Mouse (Mus musculus): Measurements from ENCODE around the gene Spata31d1d. TPM values are rescaled to one million over a fixed set of nuclear protein-coding genes. Genes with fewer than 3 reads are reported as not detected.
"Not testable (repeated sequence)": the region's sequence is repeated elsewhere in the genome, so short reads cannot be mapped to it uniquely, and the experiment has no call there.

Gene Spata31d1d
- polyA plus RNA-seq, 1 experiment from 2014 or later = not detected

- WGBS = 37% methylated on average over 29 of the region's 29 CpGs
- Histone ChIP-seq H3K9me3 (no peaks in the 10 kb centered on the region), H3K4me2 (replicated peaks) (peak overlapping the region; percentile 39), H3K36me3 (no peaks in the 10 kb centered on the region), H3K4me1 (replicated peaks) (peaks cover 8% of the 10 kb centered on the region), H3K27me3 (peaks cover 9% of the 10 kb centered on the region), H3K4me3 (replicated peaks) (no peak overlapping the region), H3K27ac (no peak overlapping the region), H3K9ac (replicated peaks) (peak overlapping the region; percentile 19; the same call in 1 of the 2 replicates)
- no peak for ATAC-seq
Measured at GRCm38 (mm10) chr13:59726139-59726867, 5.2 kb downstream of the Spata31d1d start.

DNA sequence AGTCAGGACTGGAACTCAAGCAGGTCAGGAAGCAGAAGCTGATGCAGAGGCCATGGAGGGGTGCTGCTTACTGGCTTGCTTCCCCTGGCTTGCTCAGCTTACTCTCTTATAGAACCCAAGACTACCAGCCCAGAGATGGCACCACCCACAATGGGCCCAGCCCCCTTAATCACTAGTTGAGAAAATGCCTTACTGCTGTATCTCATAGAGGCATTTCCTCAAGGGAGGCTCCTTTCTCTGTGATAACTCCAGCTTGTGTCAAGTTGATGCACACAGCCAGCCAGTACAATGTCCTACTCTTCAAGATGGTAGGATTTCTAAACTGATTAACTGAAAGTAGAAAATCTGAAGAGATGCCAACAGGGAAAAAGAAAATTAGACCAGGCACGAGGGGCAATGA, 9.5 kb downstream of the Spata31d1d start:
- WGBS = 85% methylated on average over 1 of the region's 1 CpGs
- H3K4me2 ChIP-seq (replicated peaks); ATAC-seq; H3K27ac ChIP-seq; H3K9ac ChIP-seq (replicated peaks); H3K27me3 ChIP-seq; H3K36me3 ChIP-seq; H3K4me3 ChIP-seq (replicated peaks); H3K9me3 ChIP-seq: not testable (repeated sequence)
- peaks cover 13% of the 10 kb centered on the region for H3K4me1 ChIP-seq (replicated peaks)

- H3K27me3 ChIP-seq = 0 out of 2 replicates have a peak, but pooled peaks cover under 1% of the 10 kb centered on the region
- 87% methylated on average over 1 of the region's 1 CpGs for WGBS
- H3K27ac ChIP-seq = no peak overlapping the region
- no peak overlapping the region for H3K9ac ChIP-seq (replicated peaks)
- no peaks in the 10 kb centered on the region for H3K36me3 ChIP-seq
- H3K4me2 ChIP-seq (replicated peaks) = no peak overlapping the region
- no peak overlapping the region for H3K4me3 ChIP-seq (replicated peaks)
- no peaks in the 10 kb centered on the region for H3K9me3 ChIP-seq
- no peak for ATAC-seq
- 0 out of 2 replicates have a peak, but pooled peaks cover 6% of the 10 kb centered on the region for H3K4me1 ChIP-seq (replicated peaks)
Measured at GRCm38 (mm10) chr13:59719475-59719874, 12.1 kb downstream of the Spata31d1d start.

- not testable (repeated sequence) for H3K36me3 ChIP-seq; H3K4me2 ChIP-seq (replicated peaks); H3K4me3 ChIP-seq (replicated peaks); H3K4me1 ChIP-seq (replicated peaks); H3K27me3 ChIP-seq; H3K27ac ChIP-seq; H3K9me3 ChIP-seq; H3K9ac ChIP-seq (replicated peaks); ATAC-seq
- WGBS = 48% methylated on average over 6 of the region's 6 CpGs
Measured at GRCm38 (mm10) chr13:59718857-59719440, 12.6 kb downstream of the Spata31d1d start.

DNA sequence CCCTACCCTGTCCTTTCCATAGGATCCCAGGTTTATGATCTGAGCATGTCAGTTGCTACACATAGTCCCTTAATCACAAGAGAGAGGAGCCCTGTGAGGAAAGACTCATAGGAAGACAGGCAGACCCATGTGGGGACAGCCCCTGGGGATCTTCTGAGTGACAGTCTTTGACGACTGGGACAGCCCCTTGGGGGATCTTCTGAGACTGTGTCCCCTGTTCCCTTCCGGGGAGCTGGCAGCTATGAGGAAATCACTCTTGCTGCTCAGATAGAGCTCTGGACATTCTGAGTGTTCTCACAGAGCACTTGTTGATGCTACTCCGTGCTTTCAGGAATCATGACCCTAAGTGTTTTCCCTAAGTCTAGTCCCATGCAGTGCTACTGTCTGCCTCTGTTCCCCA, 17.8 kb downstream of the Spata31d1d start:
- Histone ChIP-seq H3K27ac (no peak overlapping the region), H3K9ac (replicated peaks) (no peak overlapping the region), H3K4me1 (replicated peaks) (no peaks in the 10 kb centered on the region), H3K4me3 (replicated peaks) (no peak overlapping the region), H3K36me3 (no peaks in the 10 kb centered on the region), H3K9me3 (no peaks in the 10 kb centered on the region), H3K4me2 (replicated peaks) (no peak overlapping the region), H3K27me3 (0 out of 2 replicates have a peak, but pooled peaks cover 7% of the 10 kb centered on the region)
- no peak for ATAC-seq
- 34% methylated on average over 3 of the region's 3 CpGs for WGBS

DNA sequence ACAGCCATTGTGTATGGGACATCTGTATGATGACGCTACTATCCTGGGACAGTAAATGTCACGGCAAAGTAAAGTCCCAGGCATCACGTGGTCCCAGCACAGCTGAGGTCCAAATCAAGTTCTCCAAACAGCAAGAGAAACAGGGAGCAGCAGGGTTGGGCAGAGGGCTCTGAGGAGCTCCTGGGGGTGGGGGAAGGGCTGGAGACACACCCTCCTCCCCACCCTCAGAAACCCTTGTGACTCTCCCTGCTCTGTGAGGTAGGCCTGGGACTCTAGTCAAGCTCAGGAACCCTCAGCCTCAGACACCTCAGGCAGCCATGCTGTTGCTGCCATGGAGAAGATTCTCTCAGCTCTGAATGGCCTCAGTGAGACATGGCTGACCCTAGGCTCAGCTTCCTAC, 19.6 kb downstream of the Spata31d1d start, which contains the start of gene Spata31d1b:
Spata31d1b (plus strand) TSS at position 301 of the 400 bp plus-strand sequence.
- ATAC-seq; H3K9me3 ChIP-seq; H3K27me3 ChIP-seq; H3K36me3 ChIP-seq; H3K9ac ChIP-seq (replicated peaks); H3K27ac ChIP-seq; H3K4me1 ChIP-seq (replicated peaks); H3K4me2 ChIP-seq (replicated peaks); H3K4me3 ChIP-seq (replicated peaks): not testable (repeated sequence)
- 74% methylated on average over 3 of the region's 3 CpGs for WGBS

DNA sequence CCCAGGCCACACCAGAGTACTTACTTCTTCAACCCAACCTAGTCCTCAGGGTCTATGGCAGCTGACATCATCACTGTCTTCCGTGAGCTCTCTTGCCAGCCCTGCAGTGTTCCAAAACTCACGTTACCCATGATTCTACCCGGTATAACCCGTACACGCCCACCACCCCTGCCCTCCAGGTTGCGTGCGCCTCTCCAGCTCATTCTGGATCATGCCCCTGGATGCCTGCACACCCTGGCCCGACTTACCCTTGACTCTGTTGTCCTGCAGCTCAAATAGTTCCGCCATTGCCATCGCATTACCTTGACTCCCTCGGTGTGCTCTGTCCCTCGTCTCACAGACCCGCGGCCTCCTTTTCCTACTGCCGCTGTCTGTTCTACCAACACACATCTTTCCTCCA, 21.3 kb downstream of the Spata31d1d start, which contains the start of gene Spata31d1a:
Spata31d1a (minus strand) TSS at position 101 of the 400 bp plus-strand sequence.
- no peak within 1 kb of the TSS for H3K4me3 ChIP-seq (replicated peaks)

DNA sequence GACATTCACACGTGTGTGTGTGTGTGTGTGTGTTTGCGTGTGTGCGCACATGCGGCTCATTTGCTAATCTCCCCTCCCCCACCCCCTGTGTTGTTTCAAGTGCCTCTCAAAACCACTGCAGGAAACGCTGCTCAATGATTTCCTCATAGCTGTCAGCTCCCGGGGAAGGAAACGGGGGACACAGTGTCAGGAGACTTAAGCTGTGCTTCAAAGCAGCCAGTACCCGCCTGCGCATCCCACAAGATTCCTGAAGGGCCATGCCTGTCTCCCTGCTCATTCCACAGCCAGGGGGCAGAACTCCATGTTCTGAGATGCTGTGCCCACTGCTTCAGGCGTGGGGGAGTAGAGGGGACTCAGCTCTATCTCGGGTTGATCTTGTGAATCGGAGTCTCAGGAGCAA, 27.0 kb downstream of the Spata31d1d start:
- 53% methylated on average over 12 of the region's 12 CpGs for WGBS
- no peak overlapping the region for H3K9ac ChIP-seq (replicated peaks)
- H3K9me3 ChIP-seq = no peaks in the 10 kb centered on the region
- no peak overlapping the region for H3K27ac ChIP-seq
- H3K27me3 ChIP-seq = no peaks in the 10 kb centered on the region
- ATAC-seq = peak; percentile 53; the same call in 1 of the 2 replicates
- H3K4me1 ChIP-seq (replicated peaks) = peaks cover 7% of the 10 kb centered on the region; the same call in 1 of the 2 replicates
- no peaks in the 10 kb centered on the region for H3K36me3 ChIP-seq
- H3K4me2 ChIP-seq (replicated peaks) = 0 out of 2 replicates have a peak overlapping the region, but pooled peaks have one; percentile 1
- H3K4me3 ChIP-seq (replicated peaks) = no peak overlapping the region

More for the DNA sequence above, 21.3 kb downstream of the Spata31d1d start, which contains the start of gene Spata31d1a:
- no peak for ATAC-seq
- Histone ChIP-seq H3K36me3 (no peaks in the 10 kb centered on the region), H3K27me3 (0 out of 2 replicates have a peak, but pooled peaks cover 7% of the 10 kb centered on the region), H3K4me1 (replicated peaks) (no peaks in the 10 kb centered on the region), H3K9me3 (no peaks in the 10 kb centered on the region), H3K4me2 (replicated peaks) (no peak within 1 kb of the TSS), H3K27ac (no peak within 1 kb of the TSS), H3K9ac (replicated peaks) (no peak within 1 kb of the TSS)
- WGBS = 94% methylated on average over 15 of the region's 15 CpGs

DNA sequence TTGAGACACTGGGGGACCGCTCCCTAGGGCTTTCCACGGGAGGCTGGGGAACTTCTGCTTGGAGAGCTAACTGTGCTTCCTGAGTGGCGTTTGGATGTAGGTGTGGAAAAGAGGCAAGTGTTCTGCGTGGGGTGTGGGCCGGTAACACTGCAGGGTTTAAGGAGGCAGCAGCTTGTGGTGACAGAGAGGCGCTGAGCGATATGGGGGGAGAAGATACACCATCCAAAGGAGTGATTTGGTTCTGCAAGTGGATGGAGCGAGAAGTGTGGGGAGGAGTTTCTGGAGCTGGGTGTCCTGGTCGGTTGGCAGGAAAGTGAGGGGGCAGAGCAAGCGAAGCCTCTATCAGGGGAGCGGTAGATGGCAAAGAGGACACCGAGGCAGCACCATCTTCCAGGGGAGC, 28.0 kb downstream of the Spata31d1d start:
- peaks cover 7% of the 10 kb centered on the region; the same call in 1 of the 2 replicates for H3K4me1 ChIP-seq (replicated peaks)
- H3K4me2 ChIP-seq (replicated peaks) = no peak overlapping the region
- 89% methylated on average over 12 of the region's 12 CpGs for WGBS
- no peak overlapping the region for H3K9ac ChIP-seq (replicated peaks)
- no peak for ATAC-seq
- H3K4me3 ChIP-seq (replicated peaks) = no peak overlapping the region
- no peaks in the 10 kb centered on the region for H3K9me3 ChIP-seq
- no peaks in the 10 kb centered on the region for H3K27me3 ChIP-seq
- no peaks in the 10 kb centered on the region for H3K36me3 ChIP-seq
- no peak overlapping the region for H3K27ac ChIP-seq

- not testable (repeated sequence) for H3K4me1 ChIP-seq (replicated peaks); H3K27me3 ChIP-seq; H3K9me3 ChIP-seq; H3K9ac ChIP-seq (replicated peaks); H3K27ac ChIP-seq; H3K4me3 ChIP-seq (replicated peaks); H3K4me2 ChIP-seq (replicated peaks); H3K36me3 ChIP-seq; ATAC-seq
- 64% methylated on average over 1 of the region's 1 CpGs for WGBS
Measured at GRCm38 (mm10) chr13:59700137-59700536, 31.4 kb downstream of the Spata31d1d start.

DNA sequence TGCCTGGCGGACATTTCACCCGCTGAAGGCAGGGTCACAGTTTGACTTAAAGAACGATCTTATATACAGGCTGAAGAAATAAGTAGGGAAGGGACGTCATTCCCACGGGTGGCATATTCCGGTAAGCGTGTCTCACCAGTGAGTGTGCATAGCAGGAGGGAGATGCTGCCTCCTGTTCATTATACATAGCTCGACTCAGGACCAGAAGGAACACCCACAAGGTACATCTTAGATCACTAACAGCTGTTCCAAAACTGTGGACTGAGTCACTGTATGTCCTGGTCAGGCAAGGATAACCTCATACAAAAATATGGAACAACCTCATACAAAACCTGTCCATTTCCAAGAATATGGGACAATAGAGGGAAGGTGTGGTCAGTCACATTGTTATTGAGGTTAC, 32.4 kb downstream of the Spata31d1d start:
- H3K9me3 ChIP-seq = no peaks in the 10 kb centered on the region
- H3K36me3 ChIP-seq = no peaks in the 10 kb centered on the region
- no peaks in the 10 kb centered on the region for H3K27me3 ChIP-seq
- no peaks in the 10 kb centered on the region; the same call in 1 of the 2 replicates for H3K4me1 ChIP-seq (replicated peaks)
- no peak for ATAC-seq
- no peak overlapping the region for H3K4me2 ChIP-seq (replicated peaks)
- no peak overlapping the region for H3K4me3 ChIP-seq (replicated peaks)
- WGBS = 95% methylated on average over 8 of the region's 8 CpGs
- H3K27ac ChIP-seq = no peak overlapping the region
- no peak overlapping the region for H3K9ac ChIP-seq (replicated peaks)

- WGBS = 94% methylated on average over 7 of the region's 7 CpGs
Measured at GRCm38 (mm10) chr13:59695781-59696180, 35.8 kb downstream of the Spata31d1d start.

More at GRCm38 (mm10) chr13:59695781-59696180, 35.8 kb downstream of the Spata31d1d start:
- Histone ChIP-seq H3K4me2 (replicated peaks) (no peak overlapping the region), H3K9me3 (no peaks in the 10 kb centered on the region), H3K36me3 (no peaks in the 10 kb centered on the region), H3K4me1 (replicated peaks) (no peaks in the 10 kb centered on the region), H3K27ac (no peak overlapping the region), H3K27me3 (no peaks in the 10 kb centered on the region), H3K4me3 (replicated peaks) (no peak overlapping the region), H3K9ac (replicated peaks) (no peak overlapping the region)
- no peak for ATAC-seq

Data from midbrain, embryonic 13.5 days (tissue).